Mouse (Mus musculus): ENCODE measurements around the gene Zfp131. TPM values are rescaled to one million over a fixed set of nuclear protein-coding genes. Genes with fewer than 3 reads are reported as not detected.
"Not testable (repeated sequence)": the region's sequence is repeated elsewhere in the genome, so short reads cannot be mapped to it uniquely, and the experiment has no call there.

Gene Zfp131
- 27.2 and 33.4 TPM in 2 replicates for polyA plus RNA-seq (2012; rRNA removed)

GRCm38 (mm10) chr13:119790761-119791579 is at the start of gene Zfp131:
TSS of gene Zfp131 (minus strand) at chr13:119790889.
- peak; percentile 99 for DNase-seq (ENCODE audit: low read depth)
- TF ChIP-seq POLR2A (IDR thresholded peaks at IDR 0.05; ENCODE audit: borderline replicate concordance, extremely low read depth, insufficient read depth, insufficient read length, poor library complexity, severe bottlenecking) = peak; percentile 55; the same call in 1 of the 2 replicates
- TF ChIP-seq CTCF (IDR thresholded peaks at IDR 0.05; ENCODE audit: borderline replicate concordance, extremely low read depth, insufficient read depth, insufficient read length) = no peak

GRCm38 (mm10) chr13:119839982-119840381 is 49.3 kb upstream of the Zfp131 start:
- TF ChIP-seq CTCF (IDR thresholded peaks at IDR 0.05; ENCODE audit: borderline replicate concordance, extremely low read depth, insufficient read depth, insufficient read length) = peak; percentile 36; the same call in 1 of the 2 replicates
- peak; percentile 44 for DNase-seq (ENCODE audit: low read depth)

GRCm38 (mm10) chr13:119837719-119838337 is 47.1 kb upstream of the Zfp131 start:
- TF ChIP-seq CTCF (IDR thresholded peaks at IDR 0.05; ENCODE audit: borderline replicate concordance, extremely low read depth, insufficient read depth, insufficient read length) = peak; percentile 45; the same call in 1 of the 2 replicates
- peak; percentile 56 for DNase-seq (ENCODE audit: low read depth)

GRCm38 (mm10) chr13:119836324-119836811 is 45.7 kb upstream of the Zfp131 start:
- TF ChIP-seq CTCF (IDR thresholded peaks at IDR 0.05; ENCODE audit: borderline replicate concordance, extremely low read depth, insufficient read depth, insufficient read length) = peak; percentile 30; the same call in 1 of the 2 replicates
- peak; percentile 55 for DNase-seq (ENCODE audit: low read depth)

- DNase-seq (ENCODE audit: low read depth) = peak; percentile 52
These were observed 44.8 kb upstream of the Zfp131 start, which contains the start of gene D13Ertd608e for GRCm38 (mm10) chr13:119835320-119836056. TSS of gene D13Ertd608e (plus strand) at chr13:119836006.

GRCm38 (mm10) chr13:119830116-119830515 is 39.4 kb upstream of the Zfp131 start, which contains the start of gene AF067063:
TSS of gene AF067063 (minus strand) at chr13:119830216.
- not testable (repeated sequence) for DNase-seq (ENCODE audit: low read depth)

More at GRCm38 (mm10) chr13:119835320-119836056, 44.8 kb upstream of the Zfp131 start, which contains the start of gene D13Ertd608e:
- peak; percentile 35; the same call in 1 of the 2 replicates for TF ChIP-seq CTCF (IDR thresholded peaks at IDR 0.05; ENCODE audit: borderline replicate concordance, extremely low read depth, insufficient read depth, insufficient read length)

GRCm38 (mm10) chr13:119817579-119818206 is 27.0 kb upstream of the Zfp131 start:
- DNase-seq (ENCODE audit: low read depth) = peak; percentile 30
- TF ChIP-seq POLR2A (IDR thresholded peaks at IDR 0.05; ENCODE audit: borderline replicate concordance, extremely low read depth, insufficient read depth, insufficient read length, poor library complexity, severe bottlenecking) (no peak), CTCF (IDR thresholded peaks at IDR 0.05; ENCODE audit: borderline replicate concordance, extremely low read depth, insufficient read depth, insufficient read length) (no peak)

- TF ChIP-seq POLR2A (IDR thresholded peaks at IDR 0.05; ENCODE audit: borderline replicate concordance, extremely low read depth, insufficient read depth, insufficient read length, poor library complexity, severe bottlenecking) (no peak), CTCF (IDR thresholded peaks at IDR 0.05; ENCODE audit: borderline replicate concordance, extremely low read depth, insufficient read depth, insufficient read length) (no peak)
- no peak for DNase-seq (ENCODE audit: low read depth)
These were observed 26.1 kb upstream of the Zfp131 start for GRCm38 (mm10) chr13:119816798-119817197.

- TF ChIP-seq POLR2A (IDR thresholded peaks at IDR 0.05; ENCODE audit: borderline replicate concordance, extremely low read depth, insufficient read depth, insufficient read length, poor library complexity, severe bottlenecking) (no peak), CTCF (IDR thresholded peaks at IDR 0.05; ENCODE audit: borderline replicate concordance, extremely low read depth, insufficient read depth, insufficient read length) (no peak)
- DNase-seq (ENCODE audit: low read depth) = no peak
These were observed 19.3 kb upstream of the Zfp131 start for GRCm38 (mm10) chr13:119810031-119810430.

- TF ChIP-seq CTCF (IDR thresholded peaks at IDR 0.05; ENCODE audit: borderline replicate concordance, extremely low read depth, insufficient read depth, insufficient read length) = no peak
- TF ChIP-seq POLR2A (IDR thresholded peaks at IDR 0.05; ENCODE audit: borderline replicate concordance, extremely low read depth, insufficient read depth, insufficient read length, poor library complexity, severe bottlenecking) = no peak
- no peak for DNase-seq (ENCODE audit: low read depth)
These were observed 18.2 kb upstream of the Zfp131 start for GRCm38 (mm10) chr13:119808937-119809336.

GRCm38 (mm10) chr13:119797656-119798055 is 7.0 kb upstream of the Zfp131 start:
- no peak for TF ChIP-seq CTCF (IDR thresholded peaks at IDR 0.05; ENCODE audit: borderline replicate concordance, extremely low read depth, insufficient read depth, insufficient read length)
- no peak for TF ChIP-seq POLR2A (IDR thresholded peaks at IDR 0.05; ENCODE audit: borderline replicate concordance, extremely low read depth, insufficient read depth, insufficient read length, poor library complexity, severe bottlenecking)
- no peak for DNase-seq (ENCODE audit: low read depth)

All from brain, embryonic 14.5 days (tissue).